Mouse (Mus musculus) hindbrain, embryonic 13.5 days (tissue): ENCODE measurements around the gene Rassf2. TPM values are rescaled to one million over a fixed set of nuclear protein-coding genes. Genes with fewer than 3 reads are reported as not detected.
A peak's percentile ranks its signal among the peaks of the same experiment; 100 is the strongest.

Source experiments
- ATAC-seq: fragments of 200-750 bp; cut with Nextera tagmentation; 2 replicates; pipeline ENCODE4 v1.8.0; 2017; ENCODE audit warnings: moderate TSS enrichment; ENCODE audit not compliant: low FRiP score
- H3K27ac ChIP-seq: fragments of 300-500 bp; sonication (generic); 2 replicates; pipeline ENCODE4 v1.5.1; 2015; ENCODE audit warnings: inconsistent platforms, mild to moderate bottlenecking, moderate library complexity
- H3K27me3 ChIP-seq: fragments of 300-500 bp; sonication (generic); 2 replicates; pipeline ENCODE4 v1.6.1; 2015; ENCODE audit warnings: mild to moderate bottlenecking, inconsistent platforms
- H3K36me3 ChIP-seq: fragments of 300-500 bp; sonication (generic); 2 replicates; pipeline ENCODE4 v1.6.1; 2015; ENCODE audit warnings: mild to moderate bottlenecking, inconsistent platforms
- H3K4me1 ChIP-seq: fragments of 300-500 bp; sonication (generic); replicated peaks from 2 replicates; pipeline ENCODE4 v1.6.1; 2015; ENCODE audit warnings: inconsistent platforms
- H3K4me2 ChIP-seq: fragments of 300-500 bp; sonication (generic); 2 replicates; pipeline ENCODE4 v1.6.1; 2015; ENCODE audit warnings: inconsistent platforms, mild to moderate bottlenecking, moderate library complexity
- H3K4me3 ChIP-seq: fragments of 300-500 bp; sonication (generic); 2 replicates; pipeline ENCODE4 v1.5.1; 2015; ENCODE audit warnings: mild to moderate bottlenecking, inconsistent platforms
- H3K9ac ChIP-seq: fragments of 300-500 bp; sonication (generic); 2 replicates; pipeline ENCODE4 v1.6.1; 2015; ENCODE audit warnings: mild to moderate bottlenecking, inconsistent platforms
- H3K9me3 ChIP-seq: fragments of 300-500 bp; sonication (generic); 2 replicates; pipeline ENCODE4 v1.6.1; 2016; ENCODE audit warnings: inconsistent platforms
- WGBS: fragments of 180-500 bp; shearing (Covaris S2); methylation state at CpG from one replicate; pipeline ENCODE4 v1.1.7; 2015; 5-methylcytosine and 5-hydroxymethylcytosine counted together
- polyA plus RNA-seq: library from polyadenylated mRNA; unstranded; fragments of >200 nt; fragmentation: Nextera tagmentation; extraction: Ambion mirVana; gene quantifications from 2 replicates; pipeline ENCODE4 v1.2.1, GENCODE M21; 2015

Rassf2 gene
- 29.6 and 30.6 TPM in 2 replicates for polyA plus RNA-seq

GRCm38 (mm10) chr2:132029646-132030417 lies at the start of gene Rassf2:
Rassf2 (minus strand) TSS chr2:132030258.
- Histone ChIP-seq H3K4me1 (peaks cover 44% of the 10 kb centered on the region), H3K27ac (peak within 1 kb of the TSS; percentile 94), H3K4me3 (peak within 1 kb of the TSS; percentile 65), H3K27me3 (no peaks in the 10 kb centered on the region), H3K4me2 (peak within 1 kb of the TSS; percentile 92), H3K36me3 (no peaks in the 10 kb centered on the region), H3K9ac (peak within 1 kb of the TSS; percentile 83), H3K9me3 (no peaks in the 10 kb centered on the region)
- peak; percentile 94 for ATAC-seq
- WGBS: under 1% methylated on average over 38 of the region's 48 CpGs

GRCm38 (mm10) chr2:132079139-132079538 lies 49.1 kb upstream of the Rassf2 start:
- Histone ChIP-seq H3K9me3 (no peaks in the 10 kb centered on the region), H3K4me3 (no peak overlapping the region), H3K27ac (no peak overlapping the region), H3K9ac (no peak overlapping the region), H3K36me3 (peaks cover 56% of the 10 kb centered on the region), H3K4me1 (no peaks in the 10 kb centered on the region), H3K27me3 (no peaks in the 10 kb centered on the region), H3K4me2 (no peak overlapping the region)
- WGBS: 83% methylated on average over 5 of the region's 5 CpGs
- ATAC-seq: no peak

- Histone ChIP-seq H3K36me3 (peaks cover 78% of the 10 kb centered on the region), H3K4me3 (no peak overlapping the region)
- WGBS: 76% methylated on average over 3 of the region's 3 CpGs
Observed at GRCm38 (mm10) chr2:132073052-132073451, 43.0 kb upstream of the Rassf2 start.

GRCm38 (mm10) chr2:132069985-132070735 lies 40.1 kb upstream of the Rassf2 start:
- no peak overlapping the region for H3K4me3 ChIP-seq
- no peak for ATAC-seq
- no peaks in the 10 kb centered on the region for H3K27me3 ChIP-seq
- H3K9me3 ChIP-seq: no peaks in the 10 kb centered on the region
- WGBS: 89% methylated on average over 10 of the region's 10 CpGs
- H3K4me1 ChIP-seq: no peaks in the 10 kb centered on the region
- no peak overlapping the region for H3K9ac ChIP-seq
- H3K27ac ChIP-seq: no peak overlapping the region
- H3K4me2 ChIP-seq: no peak overlapping the region
- peaks cover 72% of the 10 kb centered on the region for H3K36me3 ChIP-seq

More at GRCm38 (mm10) chr2:132073052-132073451, 43.0 kb upstream of the Rassf2 start:
- no peak overlapping the region for H3K9ac ChIP-seq
- H3K4me1 ChIP-seq: no peaks in the 10 kb centered on the region
- H3K9me3 ChIP-seq: no peaks in the 10 kb centered on the region
- no peak for ATAC-seq
- no peak overlapping the region for H3K4me2 ChIP-seq
- no peaks in the 10 kb centered on the region for H3K27me3 ChIP-seq
- no peak overlapping the region for H3K27ac ChIP-seq

GRCm38 (mm10) chr2:132064185-132064831 lies 34.2 kb upstream of the Rassf2 start:
- no peak overlapping the region for H3K4me2 ChIP-seq
- H3K27me3 ChIP-seq: no peaks in the 10 kb centered on the region
- WGBS: 77% methylated on average over 11 of the region's 11 CpGs
- no peak for ATAC-seq
- no peaks in the 10 kb centered on the region for H3K9me3 ChIP-seq
- peaks cover 71% of the 10 kb centered on the region for H3K36me3 ChIP-seq
- H3K4me1 ChIP-seq: no peaks in the 10 kb centered on the region
- H3K4me3 ChIP-seq: no peak overlapping the region
- H3K27ac ChIP-seq: no peak overlapping the region
- H3K9ac ChIP-seq: no peak overlapping the region

GRCm38 (mm10) chr2:132063776-132064175 lies 33.7 kb upstream of the Rassf2 start:
- Histone ChIP-seq H3K27ac (no peak overlapping the region), H3K4me3 (no peak overlapping the region), H3K36me3 (peaks cover 72% of the 10 kb centered on the region), H3K4me2 (no peak overlapping the region), H3K9me3 (no peaks in the 10 kb centered on the region), H3K4me1 (no peaks in the 10 kb centered on the region), H3K9ac (no peak overlapping the region), H3K27me3 (no peaks in the 10 kb centered on the region)
- ATAC-seq: no peak
- 84% methylated on average over 3 of the region's 3 CpGs for WGBS

GRCm38 (mm10) chr2:132061884-132062283 lies 31.8 kb upstream of the Rassf2 start:
- Histone ChIP-seq H3K4me3 (no peak overlapping the region), H3K4me2 (no peak overlapping the region), H3K27me3 (no peaks in the 10 kb centered on the region), H3K9me3 (no peaks in the 10 kb centered on the region), H3K9ac (no peak overlapping the region), H3K4me1 (no peaks in the 10 kb centered on the region), H3K27ac (no peak overlapping the region), H3K36me3 (peaks cover 83% of the 10 kb centered on the region)
- 93% methylated on average over 11 of the region's 11 CpGs for WGBS
- ATAC-seq: no peak

GRCm38 (mm10) chr2:132059919-132060318 lies 29.9 kb upstream of the Rassf2 start:
- Histone ChIP-seq H3K4me3 (no peak overlapping the region), H3K4me1 (no peaks in the 10 kb centered on the region), H3K9me3 (no peaks in the 10 kb centered on the region), H3K27ac (no peak overlapping the region), H3K4me2 (no peak overlapping the region), H3K9ac (no peak overlapping the region), H3K36me3 (peaks cover 88% of the 10 kb centered on the region), H3K27me3 (no peaks in the 10 kb centered on the region)
- 91% methylated on average over 8 of the region's 8 CpGs for WGBS
- no peak for ATAC-seq

GRCm38 (mm10) chr2:132055349-132055753 lies 25.3 kb upstream of the Rassf2 start:
- WGBS: 93% methylated on average over 8 of the region's 8 CpGs
- Histone ChIP-seq H3K4me1 (no peaks in the 10 kb centered on the region), H3K4me2 (no peak overlapping the region), H3K27me3 (no peaks in the 10 kb centered on the region), H3K4me3 (no peak overlapping the region), H3K36me3 (peaks cover 64% of the 10 kb centered on the region), H3K27ac (no peak overlapping the region), H3K9ac (no peak overlapping the region), H3K9me3 (no peaks in the 10 kb centered on the region)
- ATAC-seq: no peak

GRCm38 (mm10) chr2:132053824-132054223 lies 23.8 kb upstream of the Rassf2 start:
- H3K4me3 ChIP-seq: no peak overlapping the region
- ATAC-seq: no peak
- 91% methylated on average over 4 of the region's 4 CpGs for WGBS
- H3K27me3 ChIP-seq: no peaks in the 10 kb centered on the region
- peaks cover 54% of the 10 kb centered on the region for H3K36me3 ChIP-seq
- H3K4me2 ChIP-seq: no peak overlapping the region
- H3K4me1 ChIP-seq: no peaks in the 10 kb centered on the region
- no peak overlapping the region for H3K27ac ChIP-seq
- H3K9me3 ChIP-seq: no peaks in the 10 kb centered on the region
- H3K9ac ChIP-seq: no peak overlapping the region

GRCm38 (mm10) chr2:132051798-132052197 lies 21.7 kb upstream of the Rassf2 start:
- H3K4me3 ChIP-seq: no peak overlapping the region
- H3K27ac ChIP-seq: no peak overlapping the region
- H3K9me3 ChIP-seq: no peaks in the 10 kb centered on the region
- H3K36me3 ChIP-seq: peaks cover 34% of the 10 kb centered on the region
- no peaks in the 10 kb centered on the region for H3K4me1 ChIP-seq
- no peak overlapping the region for H3K4me2 ChIP-seq
- H3K9ac ChIP-seq: no peak overlapping the region
- WGBS: 83% methylated on average over 5 of the region's 5 CpGs
- H3K27me3 ChIP-seq: no peaks in the 10 kb centered on the region
- no peak for ATAC-seq

- H3K9ac ChIP-seq: no peak overlapping the region
- no peak for ATAC-seq
Observed at GRCm38 (mm10) chr2:132049921-132050320, 19.9 kb upstream of the Rassf2 start.

More at GRCm38 (mm10) chr2:132049921-132050320, 19.9 kb upstream of the Rassf2 start:
- H3K36me3 ChIP-seq: peaks cover 15% of the 10 kb centered on the region
- H3K4me3 ChIP-seq: no peak overlapping the region
- no peaks in the 10 kb centered on the region for H3K9me3 ChIP-seq
- H3K27me3 ChIP-seq: no peaks in the 10 kb centered on the region
- H3K27ac ChIP-seq: no peak overlapping the region
- H3K4me2 ChIP-seq: no peak overlapping the region
- WGBS: 61% methylated on average over 3 of the region's 3 CpGs
- H3K4me1 ChIP-seq: no peaks in the 10 kb centered on the region
